Mouse (Mus musculus) small intestine, adult 2 months (tissue): Measurements from ENCODE around the gene Hist2h2aa2.

Experiments
- CTCF ChIP-seq: fragments of 200-500 bp; IDR thresholded peaks from 2 replicates; pipeline ENCODE4 v1.5.1; 2012; ENCODE audit warnings: low read depth, mild to moderate bottlenecking, control low read depth, inconsistent platforms, low read length, moderate library complexity, mixed read lengths; ENCODE audit not compliant: insufficient replicate concordance, insufficient read length; ENCODE audit errors: extremely low read depth
- POLR2A ChIP-seq: fragments of 200-500 bp; IDR thresholded peaks from 2 replicates; pipeline ENCODE4 v1.6.1; 2012; ENCODE audit warnings: low read depth, mild to moderate bottlenecking, control low read depth, inconsistent platforms, low read length, moderate library complexity

DNA sequence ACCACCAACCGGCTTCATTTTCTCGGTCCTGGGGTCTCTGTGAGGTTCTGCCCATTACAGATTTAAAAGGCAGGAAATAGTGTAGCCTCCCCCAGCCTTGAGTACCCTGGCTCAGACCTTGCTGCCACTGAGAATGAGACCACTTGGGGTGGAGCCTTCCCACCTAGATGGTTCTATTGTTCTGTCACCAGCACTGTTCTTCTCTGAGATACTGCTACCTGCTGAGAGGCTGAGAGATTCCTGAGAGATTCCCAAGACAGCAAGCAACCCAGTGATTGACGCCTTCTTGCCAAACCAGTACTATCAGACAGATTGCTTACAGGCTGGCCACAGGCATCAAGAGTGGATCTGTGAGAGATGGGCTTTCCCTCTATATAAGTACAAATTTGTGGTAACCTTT, 49.1 kb upstream of the Hist2h2aa2 start:
- TF ChIP-seq CTCF, result no peak
- TF ChIP-seq POLR2A, result no peak
